Mouse (Mus musculus) spleen, postnatal 4 days (tissue): ENCODE results near the gene Zfand6.

Source experiments
- DNase-seq, 2 experiments: peaks; one replicate each; pipeline ENCODE4 v3.0.0; 2022; ENCODE audit warnings: low spot score in 2 of 2

The Zfand6 gene

DNA sequence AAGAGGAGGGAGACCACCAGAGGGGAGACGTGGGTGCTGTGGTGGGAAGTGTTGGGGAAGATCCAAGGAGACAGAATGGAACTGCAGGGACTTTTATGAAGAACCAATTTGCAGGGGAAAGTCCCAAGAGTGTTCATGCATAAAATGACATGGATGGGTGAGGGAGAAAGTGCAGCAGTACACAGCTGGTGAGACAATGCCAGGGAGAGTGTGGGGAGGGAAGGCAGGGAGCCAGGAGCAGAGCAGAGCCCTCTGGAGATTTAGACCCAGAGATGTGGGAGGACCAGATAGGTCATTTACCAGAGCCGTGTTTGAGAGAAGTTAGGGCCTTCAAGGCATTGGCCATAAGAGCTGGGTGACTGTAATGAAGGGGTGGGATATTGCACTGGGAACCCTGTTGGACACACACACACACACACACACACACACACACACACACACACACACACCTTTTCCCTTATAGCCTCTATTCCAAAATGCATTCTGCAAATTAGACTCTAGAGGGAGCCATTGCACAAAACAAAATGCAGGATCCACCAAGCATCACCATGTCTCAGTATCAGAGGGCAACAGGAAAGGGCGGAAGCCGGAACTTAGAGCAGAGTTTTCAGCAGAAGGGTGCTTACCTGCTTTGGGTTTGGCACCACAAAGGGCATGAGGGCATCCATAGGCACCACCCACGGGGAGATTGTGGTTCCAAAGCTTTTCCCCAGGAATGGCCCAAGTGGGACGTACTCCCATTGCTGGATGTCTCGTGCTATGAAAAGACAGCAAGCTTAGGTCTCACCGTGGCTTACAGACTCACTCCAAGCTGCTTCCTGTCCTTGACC, 95.5 kb downstream of the Zfand6 start:
- peak in 1 of 2 experiments; percentile 28 for DNase-seq

GRCm38 (mm10) chr7:84591347-84591746, 98.4 kb downstream of the Zfand6 start:
- no peak for DNase-seq

DNA sequence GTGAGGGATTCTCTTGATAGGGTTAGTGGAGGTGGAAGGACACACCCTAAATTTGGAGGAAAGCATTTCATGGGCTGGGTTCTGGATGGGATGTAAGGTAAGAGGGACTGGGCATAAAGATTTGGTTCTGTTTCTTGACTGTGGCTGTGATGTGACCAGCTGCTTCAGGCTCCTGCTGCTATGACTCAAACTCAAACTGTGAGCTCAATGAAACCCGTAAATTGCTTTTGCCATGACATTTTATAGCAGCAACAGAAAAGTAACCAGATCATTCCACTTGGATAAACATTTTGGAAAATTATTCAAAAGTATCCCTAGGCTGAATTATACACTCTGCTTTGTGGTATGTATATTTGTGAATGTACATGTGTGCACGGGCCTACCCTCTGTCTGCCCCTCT, 99.1 kb downstream of the Zfand6 start:
- no peak for DNase-seq

- DNase-seq, result no peak
Observed at GRCm38 (mm10) chr7:84587101-84587783, 102.5 kb downstream of the Zfand6 start.

GRCm38 (mm10) chr7:84586360-84587100, 103.2 kb downstream of the Zfand6 start:
- no peak for DNase-seq

- no peak for DNase-seq
Observed at GRCm38 (mm10) chr7:84585086-84585485, 104.7 kb downstream of the Zfand6 start.

GRCm38 (mm10) chr7:84579769-84580168, 110.0 kb downstream of the Zfand6 start:
- DNase-seq, result no peak

GRCm38 (mm10) chr7:84578841-84579240, 110.9 kb downstream of the Zfand6 start:
- DNase-seq, result no peak

- no peak for DNase-seq
Observed at GRCm38 (mm10) chr7:84577034-84577433, 112.7 kb downstream of the Zfand6 start.

GRCm38 (mm10) chr7:84566200-84566599, 123.6 kb downstream of the Zfand6 start:
- DNase-seq, result no peak

- no peak for DNase-seq
Observed at GRCm38 (mm10) chr7:84564236-84564635, 125.5 kb downstream of the Zfand6 start.
